Mouse (Mus musculus): ENCODE data around the gene Gdf9. TPM values are rescaled to one million over a fixed set of nuclear protein-coding genes. Genes with fewer than 3 reads are reported as not detected.
A peak's percentile ranks its signal among the peaks of the same experiment; 100 is the strongest.

Gdf9 gene
- total RNA-seq, 2 experiments from 2014 or later = 0.41 to 1.2 TPM

DNA sequence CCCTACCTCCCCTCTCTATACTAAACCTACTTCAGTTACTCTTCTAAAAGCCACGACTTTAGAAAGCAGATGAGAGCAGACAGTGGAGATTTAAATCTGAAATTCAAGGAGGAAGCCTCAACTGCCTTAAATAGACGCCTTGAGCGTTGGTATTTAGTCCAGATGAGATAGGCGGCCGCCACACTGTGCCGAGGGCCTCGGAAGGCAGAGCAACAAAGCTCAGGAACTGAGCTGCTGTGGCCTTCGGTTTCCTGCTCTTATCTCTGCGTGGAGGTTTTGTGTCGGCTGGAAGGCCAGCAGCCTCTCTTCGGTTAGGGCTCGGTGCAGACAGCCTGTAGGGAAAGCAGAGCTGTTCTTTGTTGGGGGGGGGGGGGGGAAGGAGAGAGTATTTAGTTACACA lies 11.1 kb downstream of the Gdf9 start:
- intact Hi-C loops (cut with DNase I) = no loop called here
- no peak for DNase-seq (ENCODE audit: low spot score in 2 of 2)

DNA sequence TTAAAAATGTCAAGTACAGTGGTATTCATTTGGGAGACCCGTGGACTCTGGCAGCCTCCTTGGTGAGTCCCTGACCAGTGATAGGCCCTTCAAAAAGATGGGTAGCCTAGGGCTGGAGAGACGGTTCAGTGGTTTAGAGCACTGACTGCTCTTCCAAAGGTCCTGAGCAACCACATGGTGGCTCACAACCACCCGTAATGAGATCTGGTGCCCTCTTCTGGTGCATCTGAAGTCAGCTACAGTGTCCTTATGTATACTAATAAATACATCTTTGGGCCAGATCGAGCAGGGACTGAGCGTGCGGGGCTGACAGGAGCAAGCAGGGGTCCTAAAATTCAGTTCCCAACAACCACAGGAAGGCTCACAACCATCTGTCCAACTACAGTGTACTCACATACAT lies 13.0 kb downstream of the Gdf9 start:
- intact Hi-C loops (cut with DNase I) = no loop called here

DNA sequence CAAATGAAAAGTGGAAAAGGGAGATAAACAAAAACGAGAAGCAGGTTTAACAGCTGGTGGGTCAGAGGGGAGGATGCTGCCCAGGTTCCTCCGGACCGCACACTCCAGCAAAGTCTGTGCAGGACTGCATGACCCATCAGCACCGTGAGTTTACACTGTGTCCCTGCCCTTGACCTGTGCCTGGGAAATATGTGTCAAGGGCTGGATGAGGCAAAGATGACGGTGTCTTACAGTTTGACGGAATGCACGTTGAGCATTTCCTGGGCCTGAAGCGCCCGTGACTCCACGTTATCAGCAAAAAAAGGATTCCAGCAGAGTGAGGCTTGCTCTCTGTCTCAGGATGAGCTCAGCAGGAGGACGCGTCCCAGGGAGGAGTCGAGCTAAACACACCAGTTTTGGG lies 14.7 kb downstream of the Gdf9 start:
- DNase-seq (ENCODE audit: low spot score in 2 of 2) = no peak
- intact Hi-C loops (cut with DNase I) = no loop called here

More for the DNA sequence above, 13.0 kb downstream of the Gdf9 start:
- DNase-seq (ENCODE audit: low spot score in 2 of 2) = peak in 1 of 2 experiments; percentile 35

DNA sequence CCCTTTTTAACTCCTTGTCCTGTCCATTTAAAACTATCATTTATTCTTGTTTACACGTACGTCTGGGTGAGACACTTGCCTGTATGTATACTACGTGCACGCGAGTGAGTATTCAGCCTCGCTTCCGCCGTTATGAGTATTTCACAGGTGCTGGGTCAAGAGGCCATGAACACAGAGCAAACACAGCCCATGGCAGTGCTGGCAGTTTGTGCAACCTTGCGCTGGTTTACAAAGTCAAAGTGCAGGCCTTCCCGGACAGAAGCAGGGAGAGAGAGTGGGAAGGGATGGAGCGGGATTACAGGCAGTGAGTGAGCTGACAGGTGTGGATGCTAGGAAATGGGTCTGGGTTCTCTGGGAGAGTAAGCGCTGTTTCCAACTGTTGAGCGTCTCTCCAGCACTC lies 15.4 kb downstream of the Gdf9 start:
- intact Hi-C loops (cut with DNase I) = no loop called here
- no peak for DNase-seq (ENCODE audit: low spot score in 2 of 2)

DNA sequence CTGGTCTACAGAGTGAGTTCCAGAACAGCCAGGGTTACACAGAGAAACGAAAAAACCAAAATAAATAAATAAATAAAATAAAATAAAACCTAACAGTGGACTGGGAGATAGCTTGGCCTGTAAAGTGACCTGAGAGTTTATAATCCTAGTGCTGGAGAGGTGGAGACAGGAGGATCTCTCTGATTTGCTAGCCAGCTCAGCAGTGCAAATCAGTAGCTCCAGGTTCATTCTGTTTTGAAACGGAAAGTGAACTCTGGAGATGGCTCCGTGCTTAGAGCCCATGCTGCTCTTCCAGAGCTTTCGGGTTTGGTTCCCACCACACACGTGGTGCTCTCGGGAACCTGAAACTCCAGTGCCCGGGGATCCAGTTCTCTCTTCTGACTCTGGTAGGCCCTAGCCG lies 17.2 kb downstream of the Gdf9 start:
- intact Hi-C loops (cut with DNase I) = no loop called here

DNA sequence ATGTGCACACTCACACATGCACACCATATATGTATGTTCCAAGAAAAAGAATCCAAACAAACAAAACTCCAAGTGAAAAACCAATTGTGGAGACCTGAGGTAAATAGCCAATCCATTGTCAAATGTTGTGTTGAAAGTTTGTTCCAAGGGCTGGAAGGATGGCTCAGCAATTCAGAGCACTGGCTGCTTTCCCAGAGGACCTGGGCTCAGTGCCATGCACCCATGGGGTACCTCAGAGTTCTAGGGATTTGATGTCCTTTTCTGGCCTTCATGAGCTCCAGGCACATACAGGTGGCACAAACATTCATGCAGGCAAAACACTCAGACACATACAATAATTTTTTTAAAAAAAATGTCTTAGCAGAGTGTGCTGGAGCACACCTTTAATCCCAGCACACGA lies 17.7 kb downstream of the Gdf9 start:
- DNase-seq (ENCODE audit: low spot score in 2 of 2) = no peak

More for the DNA sequence above, 17.2 kb downstream of the Gdf9 start:
- DNase-seq (ENCODE audit: low spot score in 2 of 2) = no peak

DNA sequence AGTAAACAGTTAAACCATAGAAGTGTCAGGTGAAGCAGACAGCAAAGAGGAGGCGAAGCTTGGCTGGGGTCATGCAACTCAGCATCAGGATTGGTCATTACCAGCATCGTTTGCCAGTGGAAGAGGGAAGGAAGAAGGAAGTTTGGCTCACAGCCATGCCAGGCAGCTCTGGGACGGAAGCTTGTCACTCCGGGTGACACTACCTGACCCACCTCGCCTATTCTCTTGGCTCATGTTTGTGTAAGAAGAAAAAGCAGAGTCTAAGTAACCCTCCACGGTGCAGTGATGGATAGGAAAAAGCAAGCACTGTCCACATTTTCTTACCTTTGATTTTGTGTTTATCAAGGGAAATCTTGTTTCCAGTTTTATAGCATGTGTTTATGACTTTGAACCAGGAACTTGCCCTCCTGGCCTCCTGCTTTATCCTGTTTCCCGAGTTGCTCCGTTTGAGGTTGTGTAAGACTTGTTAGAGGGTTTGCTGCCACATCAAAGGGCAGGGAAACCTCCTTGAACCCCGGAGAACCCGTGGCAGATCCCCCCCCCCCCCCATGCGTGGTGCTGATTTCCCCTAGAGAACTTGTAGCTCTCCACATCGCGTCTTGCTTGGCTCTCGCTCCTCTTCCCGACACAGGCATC lies 19.4 kb downstream of the Gdf9 start:
- DNase-seq (ENCODE audit: low spot score in 2 of 2) = no peak
- intact Hi-C loops (cut with DNase I) = no loop called here

More for the DNA sequence above, 17.7 kb downstream of the Gdf9 start:
- intact Hi-C loops (cut with DNase I) = no loop called here

DNA sequence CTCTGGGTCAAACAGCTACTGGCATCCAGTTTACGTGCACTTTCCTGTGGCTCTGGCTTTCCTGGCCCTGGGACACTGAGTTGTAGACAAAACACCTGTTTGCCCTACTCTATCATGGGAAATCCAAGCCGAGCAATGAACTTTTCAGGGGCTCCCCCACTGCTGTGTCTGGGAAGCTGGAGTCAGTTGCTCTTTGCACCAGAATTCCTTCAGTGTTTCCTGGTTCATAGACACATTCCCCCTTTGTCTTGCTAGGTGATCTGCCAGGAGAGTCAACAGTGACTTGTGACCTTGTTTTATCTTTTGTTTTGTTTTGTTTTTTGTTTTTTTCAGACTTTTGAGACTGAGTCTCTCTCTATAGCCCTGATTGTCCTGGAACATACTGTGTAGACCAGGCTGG lies 20.5 kb downstream of the Gdf9 start:
- intact Hi-C loops (cut with DNase I) = no loop called here
- no peak for DNase-seq (ENCODE audit: low spot score in 2 of 2)

DNA sequence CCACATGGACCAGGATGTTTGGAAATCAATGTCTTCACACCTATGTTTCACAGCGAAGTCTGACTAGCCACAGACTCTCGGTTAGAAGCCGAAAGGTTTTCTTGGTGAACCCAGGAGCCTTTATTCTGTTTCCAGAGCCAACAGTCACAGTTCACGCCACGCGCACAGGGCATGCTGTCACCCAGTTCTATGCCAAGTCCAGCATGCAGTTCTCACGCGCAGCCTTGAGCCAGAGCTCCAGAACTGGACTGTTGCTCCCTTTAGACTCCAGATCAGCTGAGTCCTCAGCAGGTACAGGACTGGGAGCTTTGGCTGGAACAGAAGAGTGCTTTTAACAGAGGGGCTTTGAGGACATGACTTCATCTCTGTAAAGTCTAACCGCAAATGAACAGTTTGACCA lies 21.6 kb downstream of the Gdf9 start:
- no peak for DNase-seq (ENCODE audit: low spot score in 2 of 2)
- intact Hi-C loops (cut with DNase I) = no loop called here

DNA sequence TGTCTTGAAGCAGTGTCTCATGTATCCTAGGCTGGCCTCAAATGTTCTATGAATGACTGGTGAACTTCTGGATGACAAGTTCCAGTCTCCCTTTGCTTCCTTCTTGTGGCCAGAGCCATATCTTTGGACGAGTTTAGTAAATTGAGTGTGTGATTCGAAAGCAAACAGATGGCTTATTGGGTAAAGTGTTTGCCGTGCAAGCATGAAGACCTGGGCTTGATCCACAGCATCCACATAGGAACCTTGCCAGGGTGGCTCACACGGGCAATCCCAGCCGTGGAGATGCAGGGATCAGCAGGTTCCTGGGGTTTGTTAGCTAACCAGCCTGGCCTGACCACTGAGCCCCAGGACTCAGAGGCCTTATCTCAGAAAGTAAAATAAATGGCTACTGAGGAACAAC lies 22.2 kb downstream of the Gdf9 start:
- intact Hi-C loops (cut with DNase I) = no loop called here
- DNase-seq (ENCODE audit: low spot score in 2 of 2) = no peak

DNA sequence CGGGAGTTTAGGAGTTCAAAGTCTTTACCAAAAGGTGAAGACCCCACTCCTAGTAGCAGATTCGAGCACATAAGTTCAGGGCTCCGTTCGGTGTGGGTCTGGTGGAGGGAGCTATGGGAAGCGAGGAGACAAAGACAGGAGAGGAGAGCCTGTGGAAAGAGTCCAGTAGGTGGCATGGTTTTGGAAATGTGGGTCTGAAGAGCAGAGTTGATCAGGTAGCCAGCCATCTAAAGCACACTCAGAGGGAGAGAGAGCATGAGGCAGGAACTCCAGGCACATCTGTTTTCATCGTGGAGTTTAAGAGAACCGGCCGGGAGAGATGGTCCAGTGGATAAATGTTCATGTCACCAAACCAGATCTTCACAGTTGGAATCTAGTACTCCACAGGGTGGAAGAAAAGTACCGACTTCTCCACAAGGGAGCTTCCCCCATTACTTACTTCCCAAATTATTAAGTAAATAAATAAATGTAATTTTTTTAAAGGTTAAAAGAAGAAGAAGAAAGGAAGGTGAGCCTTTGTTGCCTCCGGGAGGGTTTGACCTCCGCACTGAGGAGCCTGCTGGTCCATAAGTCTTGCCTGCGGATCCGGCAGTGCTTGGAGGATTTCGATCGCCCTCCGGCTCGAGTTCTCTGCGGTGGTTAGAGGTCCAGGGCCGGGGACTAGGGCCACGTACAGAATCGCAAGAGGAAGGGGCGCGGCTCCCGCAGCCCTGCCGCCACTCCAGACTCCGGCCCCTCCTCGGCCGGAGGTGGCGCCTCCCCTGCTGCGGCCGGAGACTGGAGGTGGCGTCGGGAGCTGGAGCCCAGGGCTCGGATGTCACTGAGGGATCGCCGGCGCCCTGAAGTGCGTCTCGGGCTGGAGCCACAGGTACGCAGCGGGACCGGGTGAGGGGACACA lies 25.9 kb downstream of the Gdf9 start, which contains the start of the genes Gm10447 and Shroom1:
TSS of gene Gm10447 (minus strand) at position 637 of the 898 bp plus-strand sequence.
TSS of gene Shroom1 (plus strand) at position 732 of the 898 bp plus-strand sequence.
- intact Hi-C loops (cut with DNase I) = no loop called here
- peak in 1 of 2 experiments; percentile 51 for DNase-seq (ENCODE audit: low spot score in 2 of 2)

DNA sequence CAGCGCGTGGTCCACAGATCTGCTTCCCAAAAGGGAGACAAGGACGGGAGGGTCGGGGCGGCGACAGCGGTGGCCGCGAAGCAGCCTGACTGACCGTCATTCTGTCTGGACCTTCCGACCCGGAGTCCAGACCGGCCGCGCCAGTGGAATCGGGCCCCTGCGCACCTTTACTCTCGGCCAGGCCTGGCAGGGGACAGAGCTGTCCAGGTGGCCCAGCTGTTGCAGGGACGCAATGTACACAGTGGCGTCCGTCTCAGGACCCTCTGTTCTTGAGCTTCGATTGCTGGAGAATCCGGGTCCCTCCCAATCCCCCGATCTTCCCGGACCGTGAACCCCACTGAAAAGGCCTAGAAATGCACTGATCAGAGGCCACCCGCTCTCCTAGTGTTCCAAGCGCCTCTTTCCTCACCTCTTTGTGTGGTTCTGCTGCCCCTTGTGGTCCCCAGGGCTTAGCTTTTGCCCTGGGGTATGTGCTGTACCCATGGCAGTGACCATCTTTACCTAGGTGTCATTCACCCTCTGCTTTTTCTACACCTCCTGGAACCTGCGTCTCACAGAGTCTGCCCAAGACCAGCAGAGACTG lies 26.6 kb downstream of the Gdf9 start:
- DNase-seq (ENCODE audit: low spot score in 2 of 2) = no peak
- intact Hi-C loops (cut with DNase I) = no loop called here

DNA sequence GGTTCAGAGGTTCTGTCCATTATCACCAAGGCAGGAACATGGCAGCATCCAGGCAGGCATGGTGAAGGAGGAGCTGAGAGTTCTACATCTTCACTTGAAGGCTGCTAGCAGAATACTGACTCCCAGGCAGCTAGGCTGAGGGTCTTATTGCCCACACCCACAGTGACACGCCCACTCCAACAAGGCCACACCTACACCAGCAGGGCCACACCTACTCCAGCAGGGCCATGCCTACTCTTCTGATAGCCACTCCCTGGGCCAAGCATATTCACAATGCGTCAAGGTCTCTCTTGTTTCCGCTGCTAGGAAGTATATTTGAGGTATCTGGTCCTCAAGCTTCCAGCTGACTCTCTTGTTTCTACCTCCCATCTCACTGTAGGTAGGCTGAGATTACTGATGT lies 28.2 kb downstream of the Gdf9 start:
- no peak for DNase-seq (ENCODE audit: low spot score in 2 of 2)
- intact Hi-C loops (cut with DNase I) = no loop called here

DNA sequence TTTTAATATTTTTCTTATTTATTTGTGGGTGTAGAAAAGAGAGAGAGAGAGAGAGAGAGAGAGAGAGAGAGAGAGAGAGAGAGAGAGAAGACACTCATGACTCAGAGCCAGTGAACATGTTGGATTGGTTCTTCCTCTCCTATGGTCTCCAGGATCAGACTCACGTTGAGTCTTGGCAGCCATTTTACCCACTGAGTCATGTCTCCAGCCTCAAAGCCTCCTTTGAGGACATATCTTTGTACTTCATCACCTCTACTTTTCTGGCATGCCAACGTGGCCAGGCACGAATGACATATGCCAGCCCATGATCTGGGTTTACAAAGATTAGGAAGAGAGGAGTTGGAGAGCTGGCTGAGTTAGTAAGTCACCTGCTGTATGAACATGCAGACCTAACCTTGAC lies 29.4 kb downstream of the Gdf9 start:
- DNase-seq (ENCODE audit: low spot score in 2 of 2) = no peak
- intact Hi-C loops (cut with DNase I) = loop anchor here (10.0 kb wide), 1 partner anchor 395 kb away; the partner anchor contains the start of gene Gm12216

DNA sequence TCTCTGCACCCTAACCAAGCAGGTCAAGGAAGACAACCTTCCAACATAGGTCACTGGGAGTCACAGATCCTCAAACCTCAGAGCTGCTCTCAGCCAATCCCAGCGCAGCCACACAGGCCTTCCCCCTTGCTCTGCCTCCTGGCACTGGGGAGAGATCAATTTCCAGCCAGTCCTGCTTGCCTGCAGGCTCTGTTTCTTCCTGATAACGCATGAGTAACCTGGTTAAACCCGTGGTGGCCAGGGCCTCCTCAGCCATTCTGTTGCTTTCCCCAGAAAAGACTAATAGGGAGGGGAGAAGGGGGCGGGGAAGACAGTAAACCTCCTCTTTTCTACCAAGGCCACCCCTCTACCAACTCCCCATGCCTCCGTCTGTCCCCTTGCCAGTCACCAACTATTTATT lies 30.9 kb downstream of the Gdf9 start:
- intact Hi-C loops (cut with DNase I) = loop anchor here (10.0 kb wide), 1 partner anchor 393 kb away; the partner anchor contains the start of gene Gm12216
- DNase-seq (ENCODE audit: low spot score in 2 of 2) = no peak

DNA sequence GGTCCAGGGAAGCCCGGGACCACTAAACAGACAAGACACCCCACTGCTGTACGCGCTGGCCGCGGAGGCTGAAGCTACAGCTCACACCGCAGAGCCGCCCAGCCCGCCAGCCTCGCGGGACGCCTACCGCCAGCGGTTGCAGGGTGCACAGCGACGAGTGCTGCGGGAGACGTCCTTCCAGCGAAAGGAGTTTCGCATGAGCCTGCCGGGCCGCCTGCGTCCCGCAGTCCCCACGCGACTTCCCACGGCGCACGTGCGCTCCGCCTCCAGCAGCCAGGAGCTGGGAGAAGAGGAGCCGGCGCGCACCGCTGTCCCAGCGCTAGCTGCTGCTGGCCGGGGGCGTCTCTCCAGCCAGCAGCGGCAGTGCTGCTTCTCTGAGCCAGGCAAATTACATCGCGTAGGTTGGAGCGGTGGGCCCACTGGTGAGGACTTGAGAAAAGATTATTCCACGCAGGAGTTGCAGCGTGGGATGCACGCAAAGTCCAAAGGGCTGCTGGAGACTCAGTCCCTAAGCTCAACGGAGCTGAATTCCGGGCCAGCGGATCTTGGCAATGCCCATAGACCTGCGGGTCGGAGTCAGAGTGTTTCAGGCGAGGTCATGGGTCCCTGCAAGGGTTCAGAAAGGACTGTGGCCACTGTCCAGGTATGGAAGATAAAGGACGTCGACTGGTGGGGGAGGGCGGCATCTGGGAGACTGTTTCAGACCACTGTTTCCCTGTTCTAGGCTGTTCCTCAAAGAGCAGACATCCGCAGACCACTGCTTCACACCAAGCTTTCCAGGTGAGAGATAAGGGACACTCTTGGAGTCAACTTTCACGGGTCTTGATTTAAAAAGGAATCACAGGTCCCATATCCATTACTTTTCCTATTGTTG lies 33.0 kb downstream of the Gdf9 start:
- DNase-seq (ENCODE audit: low spot score in 2 of 2) = peak; percentile 65 to 78
- intact Hi-C loops (cut with DNase I) = loop anchor here (10.0 kb wide), 1 partner anchor 391 kb away; the partner anchor contains the start of gene Gm12216

DNA sequence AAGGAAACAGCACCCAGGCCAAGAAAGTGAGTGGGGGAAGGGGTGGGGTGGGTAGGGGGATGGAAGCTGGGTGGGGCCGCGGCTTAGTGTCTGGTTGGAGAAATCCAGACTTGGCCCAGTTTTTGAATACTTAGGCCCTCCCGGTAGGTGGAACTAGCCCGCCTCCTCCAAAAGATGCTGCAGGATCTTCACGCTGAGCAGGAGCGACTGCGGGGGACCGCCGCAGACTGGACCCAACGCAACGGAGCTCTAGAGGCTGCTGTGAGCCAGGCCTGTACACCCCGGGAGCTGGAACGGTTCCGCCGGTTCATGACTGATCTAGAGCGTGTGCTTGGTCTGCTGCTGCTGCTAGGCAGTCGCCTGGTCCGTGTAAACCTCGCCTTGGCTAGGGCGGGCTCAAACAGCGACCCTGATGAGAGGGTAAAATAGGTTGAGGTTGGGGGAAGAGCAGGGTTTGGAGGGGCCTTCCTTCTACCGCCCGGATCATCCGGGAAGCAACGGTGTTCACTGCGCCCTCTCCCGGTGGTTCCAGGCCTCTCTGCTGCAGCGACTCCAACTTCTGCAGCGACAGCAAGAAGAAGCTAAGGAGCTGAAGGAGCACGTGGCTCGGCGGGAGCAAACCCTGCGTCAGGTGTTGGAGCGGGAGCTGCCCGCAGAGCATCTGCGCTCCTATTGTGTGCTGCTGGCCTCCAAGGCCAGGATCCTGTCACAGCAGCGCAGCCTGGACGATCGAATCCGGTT lies 35.6 kb downstream of the Gdf9 start:
- intact Hi-C loops (cut with DNase I) = loop anchor here (10.0 kb wide), 1 partner anchor 388 kb away; the partner anchor contains the start of gene Gm12216
- peak; percentile 82 to 92 for DNase-seq (ENCODE audit: low spot score in 2 of 2)

DNA sequence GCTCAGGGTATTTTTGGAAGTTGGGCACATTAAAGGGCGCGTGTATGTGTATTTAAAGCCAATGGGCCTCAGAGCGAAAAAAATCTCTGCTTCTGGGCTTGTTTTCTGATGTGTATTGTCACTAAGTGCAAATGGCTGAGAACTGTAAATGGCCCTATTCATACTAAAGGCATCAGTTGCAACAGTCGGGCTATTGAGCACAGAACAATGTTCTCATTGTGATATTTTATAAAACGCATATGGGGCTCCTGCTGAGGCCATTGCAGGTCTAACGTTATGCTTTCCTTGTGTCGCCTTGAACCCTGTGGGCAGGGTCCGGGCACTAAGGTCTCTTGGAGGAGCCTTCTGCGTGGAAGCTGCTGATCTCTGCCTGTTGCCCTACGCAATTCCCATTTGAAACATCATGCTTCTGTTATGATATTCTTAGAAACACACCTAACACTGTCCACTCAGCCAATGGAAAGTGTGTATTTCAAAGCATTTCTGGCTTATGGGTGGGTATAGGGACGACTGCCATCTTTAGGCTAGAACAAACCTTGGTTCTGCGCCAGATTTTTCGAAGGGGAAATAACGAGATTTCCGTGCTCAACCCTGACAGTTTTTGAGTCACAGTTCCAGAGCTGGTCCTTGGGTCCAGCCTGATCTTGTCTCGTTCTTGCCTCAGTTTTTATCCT lies 38.6 kb downstream of the Gdf9 start:
- no peak for DNase-seq (ENCODE audit: low spot score in 2 of 2)
- intact Hi-C loops (cut with DNase I) = loop anchor here (10.0 kb wide), 1 partner anchor 385 kb away; the partner anchor contains the start of gene Gm12216
